Mouse (Mus musculus): ENCODE results near the gene Slc38a2. TPM values are rescaled to one million over a fixed set of nuclear protein-coding genes. Genes with fewer than 3 reads are reported as not detected.

Slc38a2 gene
- polyA plus RNA-seq, 1 experiment from 2014 or later = 179 TPM

DNA sequence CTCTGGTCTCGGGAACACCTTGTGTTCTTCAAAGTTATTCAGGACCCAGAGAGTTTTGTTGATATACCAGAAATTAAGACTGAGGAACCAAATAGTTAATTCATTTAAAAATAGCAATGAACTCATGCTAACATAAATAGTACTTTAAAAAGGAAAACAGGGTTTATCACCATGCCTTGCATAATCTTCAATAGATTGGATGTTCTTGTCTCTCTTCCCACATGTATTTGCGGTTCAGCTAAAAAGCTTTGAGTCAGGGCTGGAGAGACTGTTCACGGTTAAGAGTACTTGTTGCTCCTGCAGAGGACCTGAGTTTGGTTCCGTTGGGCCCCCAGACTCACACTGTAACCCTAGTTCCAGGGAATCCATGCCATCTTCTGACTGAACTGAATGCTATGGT is 16.8 kb upstream of the Slc38a2 start:
- no peak for ATAC-seq (ENCODE audit: insufficient number of reproducible peaks, insufficient read depth, low FRiP score, low TSS enrichment)
- 88% methylated on average over 4 of the region's 4 CpGs for WGBS
- Histone ChIP-seq H3K4me3 (no peak overlapping the region), H3K4me1 (no peaks in the 10 kb centered on the region), H3K9me3 (0 out of 2 replicates have a peak, but pooled peaks cover 1% of the 10 kb centered on the region), H3K4me2 (replicated peaks) (no peak overlapping the region), H3K9ac (no peak overlapping the region), H3K36me3 (no peaks in the 10 kb centered on the region), H3K27me3 (no peaks in the 10 kb centered on the region), H3K27ac (no peak overlapping the region)

DNA sequence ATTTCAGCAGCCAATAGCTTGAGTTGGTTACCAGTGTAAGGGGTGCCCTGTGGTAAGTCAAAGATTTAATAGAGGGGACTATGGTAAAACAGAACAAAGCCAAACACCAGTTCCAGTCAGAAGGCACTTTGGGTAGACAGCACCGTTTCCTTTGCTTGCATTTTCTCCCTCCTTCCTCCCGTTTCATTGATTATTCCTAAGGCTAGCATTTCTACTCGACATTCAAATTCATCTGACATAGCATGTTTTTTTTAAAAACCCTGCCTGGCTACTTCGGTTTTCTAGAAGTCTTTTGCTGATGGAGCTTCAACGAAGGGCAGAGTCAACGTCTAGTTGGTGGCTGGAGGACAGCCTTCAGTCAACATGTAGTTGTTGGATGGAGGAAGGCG is 16.2 kb upstream of the Slc38a2 start:
- Histone ChIP-seq H3K4me3 (no peak overlapping the region), H3K4me1 (peaks cover 5% of the 10 kb centered on the region; the same call in 1 of the 2 replicates), H3K9ac (no peak overlapping the region), H3K4me2 (replicated peaks) (no peak overlapping the region), H3K27me3 (no peaks in the 10 kb centered on the region), H3K27ac (no peak overlapping the region), H3K9me3 (no peaks in the 10 kb centered on the region), H3K36me3 (no peaks in the 10 kb centered on the region)
- WGBS = 92% methylated on average over 7 of the region's 7 CpGs
- no peak for ATAC-seq (ENCODE audit: insufficient number of reproducible peaks, insufficient read depth, low FRiP score, low TSS enrichment)

DNA sequence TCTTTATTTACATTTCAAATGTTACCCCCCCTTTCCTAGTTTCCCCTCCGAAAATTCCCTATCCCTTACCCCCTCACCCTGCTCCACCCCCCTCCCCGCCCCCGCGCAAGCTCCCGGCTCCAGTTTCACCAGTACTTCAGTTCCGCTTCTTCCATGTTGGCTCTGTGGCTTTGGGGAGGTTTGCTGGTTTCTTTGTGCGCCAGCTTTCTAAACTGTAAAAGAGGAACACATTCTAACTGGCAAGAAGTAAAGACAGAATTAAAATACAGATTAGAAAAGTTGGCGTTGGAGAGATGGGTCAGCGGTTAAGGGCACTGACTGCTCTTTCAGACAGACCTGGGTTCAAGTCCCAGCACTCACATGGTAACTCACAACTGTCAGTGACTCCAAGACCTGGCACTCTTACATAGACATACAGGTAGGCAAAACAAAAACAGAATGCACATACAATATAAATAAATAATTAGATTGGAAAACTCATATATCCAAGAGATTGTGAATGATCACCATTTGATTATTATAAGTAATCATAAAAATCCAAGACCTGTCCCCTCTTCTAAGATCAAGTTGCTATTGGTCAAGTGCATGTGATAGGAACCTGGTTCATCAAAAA is 15.7 kb upstream of the Slc38a2 start:
- ATAC-seq (ENCODE audit: insufficient number of reproducible peaks, insufficient read depth, low FRiP score, low TSS enrichment) = no peak
- Histone ChIP-seq H3K9me3 (no peaks in the 10 kb centered on the region), H3K4me1 (peaks cover 8% of the 10 kb centered on the region; the same call in 1 of the 2 replicates), H3K36me3 (no peaks in the 10 kb centered on the region), H3K27me3 (no peaks in the 10 kb centered on the region), H3K4me2 (replicated peaks) (no peak overlapping the region), H3K27ac (no peak overlapping the region), H3K9ac (no peak overlapping the region), H3K4me3 (no peak overlapping the region)
- 93% methylated on average over 9 of the region's 9 CpGs for WGBS

DNA sequence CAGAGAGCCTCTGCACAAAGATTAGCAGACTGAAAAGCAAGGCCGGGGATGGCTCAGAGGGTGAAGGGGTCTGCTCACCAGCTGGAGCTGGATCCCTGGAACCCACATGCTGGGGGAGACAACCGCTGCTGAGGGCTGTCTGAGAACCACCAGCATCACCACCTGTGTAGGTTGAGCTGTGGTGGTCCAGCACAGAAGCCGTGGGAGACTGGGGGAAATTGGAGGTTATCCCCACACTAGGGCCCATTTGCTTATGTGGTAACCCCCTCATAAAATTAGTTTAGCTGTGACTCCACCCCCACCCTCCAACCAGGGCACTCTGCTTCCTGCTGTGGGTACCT is 15.1 kb upstream of the Slc38a2 start:
- Histone ChIP-seq H3K9me3 (no peaks in the 10 kb centered on the region), H3K27ac (no peak overlapping the region), H3K27me3 (no peaks in the 10 kb centered on the region), H3K9ac (no peak overlapping the region), H3K4me2 (replicated peaks) (no peak overlapping the region), H3K4me3 (no peak overlapping the region), H3K36me3 (no peaks in the 10 kb centered on the region), H3K4me1 (peaks cover 8% of the 10 kb centered on the region; the same call in 1 of the 2 replicates)
- 92% methylated on average over 3 of the region's 3 CpGs for WGBS
- no peak for ATAC-seq (ENCODE audit: insufficient number of reproducible peaks, insufficient read depth, low FRiP score, low TSS enrichment)

DNA sequence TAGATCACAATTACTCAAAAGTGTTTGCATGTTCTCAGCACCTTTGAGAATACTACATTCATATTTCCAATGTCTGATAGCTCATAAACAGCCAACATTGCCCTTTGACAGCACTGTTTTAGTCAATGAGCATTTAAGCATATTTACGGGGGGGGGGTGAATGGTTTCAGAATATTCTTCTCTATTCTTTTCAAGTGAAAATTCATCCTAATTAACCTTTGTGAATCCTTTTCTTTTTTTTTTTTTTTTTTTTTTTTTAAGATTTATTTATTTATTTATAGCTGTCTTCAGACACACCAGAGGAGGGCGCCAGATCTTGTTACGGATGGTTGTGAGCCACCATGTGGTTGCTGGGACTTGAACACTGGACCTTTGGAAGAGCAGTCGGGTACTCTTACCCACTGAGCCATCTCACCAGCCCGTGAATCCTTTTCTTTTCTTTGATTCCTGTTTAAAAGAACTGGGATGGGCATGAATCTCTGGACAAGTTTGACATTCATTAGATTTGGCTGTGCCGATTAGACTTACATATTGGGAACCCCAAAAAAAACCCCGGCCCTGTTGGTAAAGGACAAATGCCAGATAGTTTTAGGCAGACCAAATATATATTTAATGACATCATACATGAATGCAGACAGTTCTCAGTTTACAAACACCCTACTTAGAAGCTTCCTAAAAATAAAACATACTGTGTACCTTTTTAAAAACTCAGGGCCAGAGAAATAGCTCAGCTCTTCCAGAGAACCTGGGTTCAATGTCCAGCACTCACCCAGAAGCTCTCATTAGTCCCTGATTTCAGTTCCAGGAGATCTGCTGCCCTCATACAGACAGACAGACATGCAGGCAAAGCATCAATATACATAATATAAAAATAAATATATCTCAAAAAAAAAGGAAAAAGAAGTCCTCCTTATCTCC is 14.5 kb upstream of the Slc38a2 start:
- Histone ChIP-seq H3K4me2 (replicated peaks) (no peak overlapping the region), H3K27ac (no peak overlapping the region), H3K4me1 (peaks cover 8% of the 10 kb centered on the region), H3K9ac (no peak overlapping the region), H3K27me3 (no peaks in the 10 kb centered on the region), H3K4me3 (no peak overlapping the region), H3K9me3 (no peaks in the 10 kb centered on the region), H3K36me3 (no peaks in the 10 kb centered on the region)
- no peak for ATAC-seq (ENCODE audit: insufficient number of reproducible peaks, insufficient read depth, low FRiP score, low TSS enrichment)
- 91% methylated on average over 7 of the region's 7 CpGs for WGBS

DNA sequence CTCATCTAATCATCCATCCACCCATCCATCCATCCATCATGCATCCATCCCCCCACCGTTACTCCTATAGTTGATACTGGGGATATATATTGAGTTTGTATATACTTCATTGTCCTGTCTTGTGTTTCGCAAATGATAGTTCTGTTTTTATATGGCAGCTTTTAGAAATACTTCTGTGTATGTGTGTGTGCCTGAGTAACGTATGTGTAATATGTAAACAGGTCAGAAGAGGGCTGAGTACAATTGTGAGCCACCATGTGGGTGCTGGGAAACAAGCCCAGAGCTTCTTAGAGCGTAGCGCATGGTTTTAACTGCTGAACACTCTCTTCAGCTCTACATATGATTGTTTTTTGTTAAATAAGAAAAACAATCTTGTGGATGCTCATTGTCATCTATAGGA is 12.8 kb upstream of the Slc38a2 start:
- no peak overlapping the region for H3K9ac ChIP-seq
- 95% methylated on average over 5 of the region's 5 CpGs for WGBS
- no peak for ATAC-seq (ENCODE audit: insufficient number of reproducible peaks, insufficient read depth, low FRiP score, low TSS enrichment)
- H3K4me1 ChIP-seq = peaks cover 8% of the 10 kb centered on the region
- no peaks in the 10 kb centered on the region for H3K9me3 ChIP-seq
- no peaks in the 10 kb centered on the region for H3K36me3 ChIP-seq
- H3K4me3 ChIP-seq = no peak overlapping the region
- H3K4me2 ChIP-seq (replicated peaks) = no peak overlapping the region
- H3K27ac ChIP-seq = no peak overlapping the region
- H3K27me3 ChIP-seq = no peaks in the 10 kb centered on the region

DNA sequence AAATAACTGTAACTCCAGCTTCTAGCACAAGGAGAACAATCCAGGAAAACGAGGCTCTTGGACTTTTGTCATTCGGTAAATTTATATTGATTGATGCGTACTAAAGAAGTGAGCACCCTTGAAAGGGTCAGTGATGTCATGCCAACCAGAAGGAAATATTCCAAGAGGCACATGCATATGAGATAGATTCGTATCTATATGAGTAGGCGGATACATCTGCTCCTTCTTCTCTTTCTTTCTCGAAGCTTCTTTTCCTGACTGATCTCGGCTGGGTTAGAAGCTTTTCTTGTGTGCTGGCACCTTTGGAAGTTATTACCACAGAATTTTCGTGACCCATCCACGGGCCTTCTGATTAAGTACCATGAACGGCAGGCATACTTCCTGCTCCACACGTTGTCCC is 12.1 kb upstream of the Slc38a2 start:
- Histone ChIP-seq H3K4me1 (peaks cover 8% of the 10 kb centered on the region), H3K9me3 (no peaks in the 10 kb centered on the region), H3K4me2 (replicated peaks) (no peak overlapping the region), H3K27me3 (no peaks in the 10 kb centered on the region), H3K4me3 (no peak overlapping the region), H3K27ac (no peak overlapping the region), H3K9ac (no peak overlapping the region), H3K36me3 (no peaks in the 10 kb centered on the region)
- whole genome bisulfite sequencing = 85% methylated on average over 11 of the region's 11 CpGs
- no peak for ATAC-seq (ENCODE audit: insufficient number of reproducible peaks, insufficient read depth, low FRiP score, low TSS enrichment)

DNA sequence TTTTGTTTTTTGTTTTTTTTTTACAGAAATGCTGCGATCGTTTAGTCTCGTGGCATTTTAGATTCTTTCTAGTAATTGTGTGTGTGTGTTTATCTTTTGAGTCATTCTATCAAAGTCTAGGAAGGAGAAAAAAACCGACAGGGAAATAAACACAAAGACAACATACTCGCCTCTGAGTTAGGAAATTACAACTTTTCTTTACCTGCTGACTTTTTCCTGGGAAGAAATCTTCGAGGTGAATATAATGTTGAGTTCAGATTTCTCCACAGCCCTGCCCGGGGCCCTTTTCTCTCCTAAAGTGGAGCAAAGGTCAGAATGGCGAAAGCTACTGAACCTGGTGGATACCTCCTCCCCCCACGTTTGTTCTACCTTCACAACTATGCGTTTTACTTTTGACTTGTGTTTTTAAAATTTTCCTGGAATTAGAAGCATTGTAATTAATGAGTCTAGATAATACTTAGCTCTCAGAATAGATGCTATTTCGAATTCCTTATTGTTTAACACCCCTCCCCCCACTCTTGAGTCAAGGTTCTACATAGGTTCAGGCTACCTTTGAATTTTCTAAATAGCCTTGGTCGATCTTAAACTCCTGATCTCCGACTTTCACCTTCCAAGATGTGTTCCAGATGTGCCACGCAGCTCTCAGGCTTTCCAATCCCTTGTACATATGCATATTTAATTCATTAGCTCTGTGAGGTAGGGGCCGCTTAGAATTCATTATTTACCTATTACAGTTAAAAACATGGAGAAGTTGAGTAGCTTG is 11.0 kb upstream of the Slc38a2 start:
- peaks cover 8% of the 10 kb centered on the region for H3K4me1 ChIP-seq
- H3K4me2 ChIP-seq (replicated peaks) = peak overlapping the region; percentile 57
- no peak for ATAC-seq (ENCODE audit: insufficient number of reproducible peaks, insufficient read depth, low FRiP score, low TSS enrichment)
- H3K9ac ChIP-seq = peak overlapping the region; percentile 67
- no peaks in the 10 kb centered on the region for H3K36me3 ChIP-seq
- no peaks in the 10 kb centered on the region for H3K9me3 ChIP-seq
- H3K4me3 ChIP-seq = peak overlapping the region; percentile 51
- H3K27ac ChIP-seq = peak overlapping the region; percentile 96
- no peaks in the 10 kb centered on the region for H3K27me3 ChIP-seq
- WGBS = 16% methylated on average over 15 of the region's 15 CpGs

DNA sequence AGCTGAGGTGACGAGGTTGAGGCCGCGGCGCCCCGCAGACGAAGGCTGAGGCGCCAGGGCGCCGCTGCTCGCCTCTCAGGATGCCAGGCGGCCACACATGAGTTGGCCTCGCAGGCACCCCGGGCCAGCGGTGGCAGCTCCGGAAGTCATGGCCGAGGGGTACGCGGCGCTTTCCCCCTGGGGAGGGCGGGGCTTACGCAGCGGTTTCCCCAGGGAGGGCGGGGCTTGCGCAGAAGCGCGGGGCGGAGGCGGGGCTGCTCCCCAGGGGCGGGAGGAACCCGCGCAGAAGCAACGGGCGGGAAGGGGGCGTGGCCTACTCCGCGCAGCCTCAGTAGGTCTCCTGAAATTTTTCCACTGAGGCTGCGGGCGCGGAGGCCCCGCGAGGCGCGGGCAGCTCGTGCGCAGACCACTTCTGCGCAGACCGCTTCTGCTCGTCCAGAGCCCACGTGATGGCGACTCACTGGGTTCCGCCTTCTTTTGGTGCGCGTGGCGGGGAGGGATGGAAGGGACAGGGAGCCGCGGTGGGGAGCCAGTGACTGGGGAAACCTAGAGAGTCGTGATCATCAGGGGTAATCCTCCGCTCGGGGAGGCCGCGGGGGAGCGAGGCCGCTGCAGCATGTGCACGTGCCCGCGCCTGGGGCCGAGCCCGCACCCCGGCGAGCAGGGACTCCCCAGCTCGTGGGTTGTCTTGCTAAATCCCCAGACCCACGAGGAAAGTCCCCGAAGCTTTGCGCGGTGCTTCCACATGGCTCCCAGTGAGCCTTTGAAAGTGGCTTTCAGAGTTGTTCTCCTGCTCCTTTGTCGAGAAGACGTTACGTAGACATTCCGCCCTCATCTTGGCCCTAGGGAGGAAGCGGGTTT is 10.2 kb upstream of the Slc38a2 start:
- Histone ChIP-seq H3K27me3 (no peaks in the 10 kb centered on the region), H3K4me1 (peaks cover 8% of the 10 kb centered on the region), H3K9ac (peak overlapping the region; percentile 67), H3K4me3 (peak overlapping the region; percentile 51), H3K36me3 (no peaks in the 10 kb centered on the region), H3K9me3 (no peaks in the 10 kb centered on the region), H3K4me2 (replicated peaks) (peak overlapping the region; percentile 65), H3K27ac (peak overlapping the region; percentile 96)
- under 1% methylated on average over 80 of the region's 80 CpGs for WGBS
- ATAC-seq (ENCODE audit: insufficient number of reproducible peaks, insufficient read depth, low FRiP score, low TSS enrichment) = peak; percentile 90

DNA sequence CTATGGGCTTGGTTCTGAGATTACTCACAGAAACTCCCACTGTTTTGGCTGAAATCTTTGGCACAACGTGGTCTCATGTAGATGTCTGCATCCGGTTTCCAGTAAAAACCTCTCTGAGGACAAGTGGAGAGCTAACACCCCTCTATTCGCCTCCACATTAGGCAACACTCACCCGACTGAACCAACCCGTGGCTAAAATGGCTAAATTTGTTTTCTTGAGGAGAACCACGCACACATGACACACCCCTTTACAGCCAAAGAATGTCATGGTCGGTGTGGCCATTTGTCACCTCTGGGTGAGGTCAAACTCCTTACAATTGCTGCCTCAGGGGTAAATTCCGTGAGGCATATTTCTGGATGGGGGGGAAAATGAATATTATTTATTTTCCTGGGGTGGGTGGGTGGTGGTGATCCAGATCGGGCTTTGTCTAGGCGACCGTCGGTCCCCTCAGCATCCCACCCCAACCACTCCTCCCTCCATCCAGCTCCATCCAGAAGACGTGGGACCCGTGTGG is 9.5 kb upstream of the Slc38a2 start:
- Histone ChIP-seq H3K4me2 (replicated peaks) (peak overlapping the region; percentile 65), H3K27me3 (no peaks in the 10 kb centered on the region), H3K36me3 (no peaks in the 10 kb centered on the region), H3K9me3 (no peaks in the 10 kb centered on the region), H3K4me3 (peak overlapping the region; percentile 51), H3K4me1 (peaks cover 8% of the 10 kb centered on the region), H3K9ac (peak overlapping the region; percentile 63), H3K27ac (peak overlapping the region; percentile 96)
- WGBS = 27% methylated on average over 14 of the region's 14 CpGs
- no peak for ATAC-seq (ENCODE audit: insufficient number of reproducible peaks, insufficient read depth, low FRiP score, low TSS enrichment)

DNA sequence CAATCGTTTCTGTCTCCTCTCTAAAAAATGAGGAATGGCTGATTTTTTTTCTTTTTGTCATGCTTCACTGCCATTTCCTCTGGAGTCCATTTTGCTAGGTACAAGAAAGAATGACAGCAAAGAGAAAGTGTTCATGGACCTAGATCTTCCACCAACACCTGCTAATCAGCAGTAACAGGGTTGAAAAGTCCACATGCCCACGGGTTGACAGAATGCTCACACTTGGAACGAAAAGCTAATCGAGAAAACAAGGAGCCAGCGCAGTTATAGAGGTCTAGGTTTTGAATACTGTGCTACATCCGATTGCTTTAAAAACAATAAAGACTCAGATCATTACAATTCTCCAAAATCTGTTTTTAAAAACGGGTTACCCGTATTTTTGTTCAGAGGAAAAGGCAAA is 8.9 kb upstream of the Slc38a2 start:
- Histone ChIP-seq H3K4me1 (peaks cover 8% of the 10 kb centered on the region), H3K27me3 (no peaks in the 10 kb centered on the region), H3K36me3 (no peaks in the 10 kb centered on the region), H3K9me3 (no peaks in the 10 kb centered on the region), H3K4me3 (no peak overlapping the region), H3K4me2 (replicated peaks) (no peak overlapping the region), H3K9ac (no peak overlapping the region), H3K27ac (0 out of 2 replicates have a peak overlapping the region, but pooled peaks have one; percentile 96)
- ATAC-seq (ENCODE audit: insufficient number of reproducible peaks, insufficient read depth, low FRiP score, low TSS enrichment) = no peak
- 85% methylated on average over 8 of the region's 8 CpGs for WGBS
